Mouse (Mus musculus): Measurements from ENCODE around the gene Txndc8. TPM values are rescaled to one million over a fixed set of nuclear protein-coding genes. Genes with fewer than 3 reads are reported as not detected.

Gene Txndc8
- total RNA-seq, 2 experiments from 2014 or later: not detected

DNA sequence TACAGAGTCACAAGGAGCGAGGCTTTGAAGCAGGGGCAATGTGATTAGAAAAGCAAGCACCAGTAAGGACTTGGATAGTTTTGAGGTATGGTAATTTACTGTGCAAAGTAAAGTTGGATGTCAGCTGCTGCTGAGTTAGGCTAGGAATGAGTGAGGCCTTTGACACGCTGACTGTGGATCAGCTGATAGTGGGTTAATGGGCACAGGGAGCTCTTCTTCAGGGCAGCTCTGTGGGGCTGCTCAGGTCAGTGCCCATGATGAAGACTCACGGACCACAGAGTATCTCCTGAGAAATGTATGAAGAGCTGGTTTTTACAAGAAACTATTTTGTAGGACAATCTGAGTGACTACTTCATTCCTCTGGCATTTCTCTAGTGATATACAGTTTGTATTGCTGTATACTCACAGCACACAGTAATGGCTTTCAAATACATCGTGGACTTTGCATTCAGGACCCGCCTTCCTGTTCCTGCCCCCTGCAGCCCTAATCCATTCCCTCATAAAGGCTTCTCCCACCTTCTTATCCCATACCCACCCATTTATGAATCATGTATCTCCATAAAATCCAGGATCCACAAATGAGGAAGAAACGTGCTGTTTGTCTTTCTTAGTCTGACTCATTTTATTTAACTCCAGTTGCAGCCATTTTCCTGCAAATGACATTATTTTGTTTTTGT lies 35.2 kb downstream of the Txndc8 start:
- Histone ChIP-seq H3K27ac (no peak overlapping the region), H3K4me3 (no peak overlapping the region)
- DNase-seq (ENCODE audit: low spot score in 2 of 2): no peak
- no peak for TF ChIP-seq CTCF (conservative IDR thresholded peaks at IDR 0.05)

DNA sequence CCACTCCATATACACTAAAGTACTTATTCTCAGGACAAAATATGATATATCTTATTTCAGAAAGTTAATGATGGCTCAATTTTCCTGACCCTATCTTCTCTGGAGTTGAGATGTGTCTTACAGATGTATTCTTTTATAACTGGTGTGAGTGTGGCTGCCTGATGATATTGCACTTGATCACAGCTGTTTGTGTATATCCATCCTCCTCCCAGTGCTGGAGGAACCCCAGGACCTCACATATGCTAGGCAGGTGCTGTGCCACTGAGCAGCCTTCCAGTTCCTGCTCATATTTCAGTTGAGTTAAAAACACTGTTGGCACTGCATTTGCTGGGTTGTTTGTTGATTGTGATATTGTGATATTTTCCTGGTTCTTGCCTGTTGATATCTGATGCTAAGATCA lies 38.6 kb downstream of the Txndc8 start:
- no peak overlapping the region for H3K27ac ChIP-seq
- no peak for TF ChIP-seq CTCF (conservative IDR thresholded peaks at IDR 0.05)
- H3K4me3 ChIP-seq: no peak overlapping the region
- no peak for DNase-seq (ENCODE audit: low spot score in 2 of 2)

DNA sequence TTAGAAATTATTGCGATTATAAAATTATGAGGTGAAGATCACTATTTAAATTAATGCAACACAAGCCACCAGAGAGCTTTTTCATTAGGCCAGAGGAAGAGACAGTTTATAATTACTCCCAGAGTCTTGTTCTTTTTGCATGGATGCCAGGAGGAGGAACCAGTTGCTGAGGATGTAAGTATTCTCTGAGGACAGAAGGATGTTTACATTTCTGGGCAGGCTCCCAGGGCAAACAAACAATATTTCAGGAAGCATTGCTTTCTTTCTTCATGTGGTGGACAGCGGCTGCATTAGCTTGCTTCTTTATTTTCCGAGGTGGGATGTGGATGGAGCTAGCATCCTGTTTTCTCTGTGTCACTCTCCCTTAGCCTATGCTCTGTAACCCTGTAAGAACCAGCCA lies 41.7 kb downstream of the Txndc8 start:
- H3K4me3 ChIP-seq: no peak overlapping the region
- no peak overlapping the region for H3K27ac ChIP-seq
- TF ChIP-seq CTCF (conservative IDR thresholded peaks at IDR 0.05): no peak
- DNase-seq (ENCODE audit: low spot score in 2 of 2): no peak

DNA sequence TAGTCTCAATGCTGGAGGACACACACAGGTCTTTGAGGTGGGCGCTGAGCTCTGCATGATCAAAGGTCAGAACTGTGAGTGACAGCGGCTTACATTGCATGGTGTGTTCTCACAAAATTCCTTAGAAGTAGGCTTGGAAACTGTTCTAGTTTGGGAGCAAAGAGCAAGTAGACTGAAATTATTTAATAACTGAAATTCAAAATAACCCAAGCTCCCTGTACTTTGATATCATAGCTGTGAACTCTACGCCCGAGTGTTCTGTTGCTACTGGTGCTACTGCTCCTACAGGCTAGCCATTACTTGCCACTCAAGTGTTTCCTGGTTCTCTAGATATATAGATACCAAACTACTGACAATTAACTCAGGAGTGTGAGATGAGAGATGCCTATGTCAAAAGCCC lies 43.4 kb downstream of the Txndc8 start:
- H3K27ac ChIP-seq: no peak overlapping the region
- no peak for DNase-seq (ENCODE audit: low spot score in 2 of 2)
- no peak overlapping the region for H3K4me3 ChIP-seq
- no peak for TF ChIP-seq CTCF (conservative IDR thresholded peaks at IDR 0.05)

DNA sequence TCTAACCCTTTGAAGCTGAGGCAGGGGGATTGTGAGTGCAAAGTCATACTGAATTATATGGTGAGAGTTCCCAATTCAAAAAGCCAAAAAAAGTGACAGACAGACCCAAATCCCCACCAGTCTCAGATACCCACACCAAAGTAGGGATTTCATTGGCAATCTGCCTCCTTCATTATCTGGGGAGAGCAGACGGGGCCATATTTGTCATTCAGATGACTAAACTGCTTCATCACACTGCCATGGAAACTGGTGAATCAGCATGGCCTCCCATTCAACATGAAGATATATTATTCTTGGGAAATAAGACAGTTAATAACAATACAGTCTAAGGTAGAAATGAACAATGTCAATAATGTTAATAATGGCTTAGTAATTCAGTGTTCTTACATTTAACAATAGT lies 44.8 kb downstream of the Txndc8 start:
- no peak overlapping the region for H3K27ac ChIP-seq
- no peak for DNase-seq (ENCODE audit: low spot score in 2 of 2)
- TF ChIP-seq CTCF (conservative IDR thresholded peaks at IDR 0.05): no peak
- H3K4me3 ChIP-seq: no peak overlapping the region

DNA sequence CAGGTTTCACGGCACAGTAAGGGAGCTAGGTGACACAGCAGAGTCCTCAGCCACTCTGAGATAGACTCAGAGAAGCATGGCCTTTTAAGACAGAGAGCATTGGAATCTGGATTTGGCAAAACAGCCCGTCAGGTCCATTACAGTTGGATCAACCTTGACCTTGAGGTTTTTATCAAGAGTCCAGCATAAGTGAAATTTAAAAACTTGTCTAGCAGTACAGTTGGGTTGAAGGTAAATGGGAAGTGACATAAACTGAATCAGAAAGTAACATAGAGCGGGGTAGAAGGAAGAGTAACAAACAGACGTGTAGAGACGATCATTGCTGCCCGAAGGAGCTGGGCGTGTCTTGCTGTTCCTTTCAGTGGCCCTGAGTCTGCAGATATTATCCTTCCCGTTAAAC lies 49.9 kb downstream of the Txndc8 start:
- TF ChIP-seq CTCF (conservative IDR thresholded peaks at IDR 0.05): no peak

DNA sequence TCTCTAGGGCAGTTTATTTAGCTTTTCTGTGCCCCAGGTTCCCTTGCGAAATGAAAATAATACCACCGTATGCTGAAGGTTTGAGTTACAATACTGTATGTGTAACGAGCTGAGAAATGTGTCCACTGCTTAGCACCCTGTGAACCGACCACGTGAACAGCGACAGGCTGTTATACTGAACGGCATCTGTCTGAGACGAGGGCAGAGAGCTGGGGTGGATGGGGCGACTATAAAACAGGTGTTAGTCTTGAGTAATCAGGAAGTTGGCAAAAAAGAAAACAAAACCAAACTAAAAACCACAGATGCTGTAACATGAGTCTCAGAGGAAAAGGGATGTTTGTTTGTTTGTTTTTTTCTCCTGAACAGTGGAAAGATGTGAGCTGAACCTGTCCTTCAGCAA lies 50.8 kb downstream of the Txndc8 start:
- no peak overlapping the region for H3K27ac ChIP-seq
- no peak overlapping the region for H3K4me3 ChIP-seq
- no peak for TF ChIP-seq CTCF (conservative IDR thresholded peaks at IDR 0.05)
- DNase-seq (ENCODE audit: low spot score in 2 of 2): no peak

More for the DNA sequence above, 49.9 kb downstream of the Txndc8 start:
- Histone ChIP-seq H3K27ac (no peak overlapping the region), H3K4me3 (no peak overlapping the region)
- no peak for DNase-seq (ENCODE audit: low spot score in 2 of 2)

DNA sequence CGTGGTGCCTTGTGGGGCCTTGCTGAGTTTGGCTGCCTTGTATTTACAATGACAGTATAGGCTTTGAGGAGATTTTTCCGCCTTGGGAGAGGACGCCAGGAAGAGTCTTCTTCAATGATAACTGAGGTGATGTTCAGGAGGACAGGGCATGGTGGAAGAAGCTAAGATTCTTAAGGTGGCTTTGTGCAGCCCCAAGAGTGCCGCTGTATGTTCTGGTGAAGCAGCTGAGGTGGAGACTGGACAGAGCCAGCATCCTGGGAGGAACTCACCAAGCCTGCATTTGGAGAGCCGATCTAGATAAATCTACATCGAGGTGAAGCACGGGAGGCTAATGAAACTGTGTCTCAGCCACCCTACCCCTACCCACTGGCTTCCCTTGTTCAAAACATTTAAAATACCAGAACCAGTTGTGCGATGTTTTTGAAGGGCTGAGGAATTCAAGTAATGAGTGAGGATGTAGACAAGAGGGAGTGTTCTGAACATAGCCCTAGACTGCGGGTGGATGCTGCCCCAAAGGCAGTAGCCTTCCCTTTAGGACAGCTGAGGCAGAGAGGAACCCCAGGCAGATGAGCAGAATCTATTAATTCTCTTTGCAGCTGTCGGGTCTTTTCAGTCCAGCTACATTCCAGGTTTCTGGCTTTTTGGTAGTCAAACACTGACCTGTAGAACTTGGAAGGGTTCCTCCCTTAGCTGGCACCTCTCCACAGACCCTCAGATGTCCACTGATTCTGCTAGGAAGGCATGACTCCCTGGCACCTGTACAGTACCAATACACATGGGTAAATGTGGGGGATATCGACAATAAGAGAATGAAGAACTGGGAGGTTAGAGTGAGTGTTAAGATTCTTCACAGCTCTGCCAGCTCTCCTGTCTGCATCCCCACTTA lies 51.5 kb downstream of the Txndc8 start:
- H3K4me3 ChIP-seq: peak overlapping the region; percentile 87
- H3K27ac ChIP-seq: peak overlapping the region; percentile 95
- DNase-seq (ENCODE audit: low spot score in 2 of 2): no peak
- no peak for TF ChIP-seq CTCF (conservative IDR thresholded peaks at IDR 0.05)

DNA sequence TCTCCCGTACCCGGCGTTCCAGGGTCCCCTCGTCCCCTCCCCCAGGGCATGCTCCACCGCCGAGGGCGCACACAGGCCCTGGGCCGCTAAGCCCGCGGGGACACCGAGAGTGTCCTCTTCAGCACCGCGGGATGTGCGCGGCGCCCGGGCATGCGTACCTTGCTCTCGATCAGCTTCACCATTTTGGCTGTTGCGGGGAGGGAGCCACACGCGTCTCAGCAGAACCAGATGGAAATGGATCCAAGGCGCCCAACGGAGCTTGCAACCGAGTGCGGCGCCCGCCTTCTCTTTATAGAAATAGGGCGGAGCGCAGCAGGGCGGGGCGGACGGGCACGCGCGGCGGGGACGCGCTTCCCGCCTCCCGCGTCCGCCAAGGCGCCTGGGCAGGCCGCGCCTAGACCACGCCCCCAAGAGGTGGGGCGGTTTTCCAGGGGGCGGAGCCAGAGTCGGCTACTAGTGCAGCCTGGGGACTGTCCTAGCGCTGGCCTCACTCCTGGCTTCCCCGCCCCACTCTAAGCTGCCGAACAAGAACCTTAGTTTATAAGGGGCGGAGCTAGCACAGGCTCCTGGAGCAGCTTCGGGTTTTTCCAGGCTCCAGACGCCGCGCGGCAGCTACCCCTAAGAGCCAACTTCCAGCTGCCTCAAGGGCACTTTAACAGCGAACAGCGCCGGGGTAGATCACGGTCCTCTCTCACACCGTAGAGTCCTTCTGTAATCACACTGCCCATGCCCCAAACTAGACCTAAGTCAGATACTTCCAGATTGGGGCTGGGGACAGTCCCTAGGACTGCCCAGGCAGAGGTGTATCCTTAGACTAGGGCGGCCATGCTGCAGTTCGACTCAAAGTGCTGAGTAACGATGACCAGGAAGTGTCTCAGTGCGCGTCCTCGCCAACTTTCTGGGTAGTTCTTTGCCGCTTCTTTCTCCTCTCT lies 52.6 kb downstream of the Txndc8 start, which contains the start of gene Txn1:
Gene Txn1, minus strand, starts transcription at position 383 of the 932 bp plus-strand sequence.
- H3K4me3 ChIP-seq: peak within 1 kb of the TSS; percentile 87
- peak within 1 kb of the TSS; percentile 95 for H3K27ac ChIP-seq
- peak; percentile 93 to 94 for DNase-seq (ENCODE audit: low spot score in 2 of 2)
- no peak for TF ChIP-seq CTCF (conservative IDR thresholded peaks at IDR 0.05)

DNA sequence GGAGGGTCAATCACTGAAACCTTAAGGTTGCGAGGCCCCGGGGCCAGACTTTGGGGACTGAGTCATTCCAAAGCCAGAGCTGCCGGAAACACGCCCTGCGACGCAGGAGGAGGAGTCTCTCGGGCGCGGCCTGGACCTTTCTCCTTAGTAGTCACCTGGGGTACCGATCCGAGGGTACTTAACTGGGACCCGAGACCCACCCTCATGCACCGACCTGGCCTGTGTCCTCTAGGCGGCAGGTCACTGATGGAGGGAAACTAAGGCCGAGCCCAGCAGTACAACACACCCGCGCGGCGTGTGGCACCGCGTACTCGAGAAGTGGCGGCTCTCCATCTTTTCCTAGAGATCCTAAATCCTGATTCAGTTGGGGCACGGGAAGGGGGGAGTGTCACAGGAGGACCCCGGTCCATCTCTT lies 53.4 kb downstream of the Txndc8 start:
- H3K4me3 ChIP-seq: peak overlapping the region; percentile 87
- DNase-seq (ENCODE audit: low spot score in 2 of 2): peak; percentile 15 to 55
- peak overlapping the region; percentile 95 for H3K27ac ChIP-seq
- TF ChIP-seq CTCF (conservative IDR thresholded peaks at IDR 0.05): no peak

DNA sequence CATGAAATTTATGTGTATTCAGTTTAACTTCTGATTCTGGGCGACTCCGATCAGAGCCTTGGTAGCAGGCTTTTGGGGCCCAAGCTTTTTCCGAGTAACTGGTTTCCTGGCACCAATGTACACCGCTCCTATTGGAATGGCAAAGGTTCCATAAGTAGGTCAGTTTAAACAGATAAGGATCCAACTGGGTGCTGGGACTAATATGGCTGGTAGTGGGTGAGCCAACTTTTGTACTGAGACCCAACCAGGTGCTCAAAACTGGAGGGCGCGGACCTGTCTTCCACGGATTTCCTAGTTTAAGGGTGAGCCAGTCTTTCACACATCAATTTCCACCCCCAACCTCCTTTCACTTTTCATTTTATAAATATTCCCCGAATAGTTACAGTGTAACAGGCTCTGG lies 53.9 kb downstream of the Txndc8 start:
- Histone ChIP-seq H3K27ac (peak overlapping the region; percentile 95), H3K4me3 (peak overlapping the region; percentile 87)
- TF ChIP-seq CTCF (conservative IDR thresholded peaks at IDR 0.05): no peak
- DNase-seq (ENCODE audit: low spot score in 2 of 2): no peak

DNA sequence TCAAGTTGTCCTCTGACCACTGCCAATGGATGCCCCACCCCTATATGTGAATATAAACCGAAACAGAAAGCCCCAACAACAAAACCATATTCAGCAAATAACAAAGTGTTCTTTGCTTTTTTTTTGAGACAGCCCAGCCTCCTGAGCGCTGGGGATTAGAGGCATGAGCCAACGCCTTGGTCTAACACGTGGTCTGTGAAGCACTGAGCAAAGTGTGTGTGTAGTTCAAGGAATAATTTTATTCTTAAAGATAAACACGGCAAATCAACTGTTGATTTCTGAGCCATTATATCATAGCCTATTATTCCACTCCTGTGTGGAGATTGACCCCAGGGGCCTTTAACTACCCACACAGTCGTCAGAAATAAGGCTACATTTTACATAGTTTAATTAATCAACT lies 54.3 kb downstream of the Txndc8 start:
- H3K27ac ChIP-seq: no peak overlapping the region
- DNase-seq (ENCODE audit: low spot score in 2 of 2): no peak
- TF ChIP-seq CTCF (conservative IDR thresholded peaks at IDR 0.05): no peak
- H3K4me3 ChIP-seq: peak overlapping the region; percentile 87; the same call in 1 of the 2 replicates

Data from layer of hippocampus, adult 2 months (tissue).